Mouse (Mus musculus) mesoderm, embryonic 11.5 days (tissue): ENCODE results near the gene Ccdc24.

Experiments
- DNase-seq: peaks from one replicate; pipeline ENCODE4 v3.0.0-alpha.2; 2012; ENCODE audit warnings: low read depth, low spot score

Gene Ccdc24

DNA sequence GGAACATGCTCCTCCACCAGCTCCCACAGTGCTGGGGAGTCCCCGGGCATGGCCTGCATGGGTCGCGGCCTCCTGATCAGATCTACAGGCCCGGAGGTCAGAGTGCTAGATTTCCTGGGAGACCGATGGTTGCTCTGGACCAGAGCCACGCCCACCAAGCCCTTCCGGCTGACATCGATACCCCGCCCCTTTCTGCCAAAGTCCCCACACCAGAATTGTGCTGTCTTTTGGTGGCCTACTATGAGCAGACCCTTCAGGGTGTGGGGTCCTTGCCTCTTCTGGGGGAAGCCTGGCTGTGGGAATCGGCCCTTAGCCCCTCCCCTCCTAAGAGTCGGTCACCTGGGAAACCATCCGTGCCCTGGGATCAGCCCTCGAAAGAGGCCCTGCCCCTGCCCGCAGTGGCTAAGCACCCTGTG is at the start of gene Ccdc24:
Gene Ccdc24, minus strand, starts transcription at position 87 of the 416 bp plus-strand sequence.
- no peak for DNase-seq

DNA sequence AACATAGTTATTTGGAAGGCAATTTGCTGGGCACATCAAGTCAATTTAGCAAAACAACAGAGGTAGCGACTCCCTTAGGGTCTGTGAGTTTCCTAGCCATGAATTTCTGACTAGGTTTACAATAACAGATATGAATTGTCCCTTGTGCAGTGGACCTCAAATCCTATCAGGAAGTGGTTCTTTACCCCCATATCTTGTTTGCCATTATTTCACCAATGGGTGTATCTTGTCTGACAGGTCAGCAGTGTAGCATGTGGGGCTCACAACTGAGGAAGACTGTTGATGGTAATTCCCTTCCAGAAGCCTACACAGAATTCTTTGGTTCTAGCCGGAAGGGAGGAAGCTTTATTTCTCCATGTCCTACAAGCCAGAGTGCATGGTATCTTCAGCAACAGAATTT is 49.0 kb upstream of the Ccdc24 start:
- DNase-seq: no peak

DNA sequence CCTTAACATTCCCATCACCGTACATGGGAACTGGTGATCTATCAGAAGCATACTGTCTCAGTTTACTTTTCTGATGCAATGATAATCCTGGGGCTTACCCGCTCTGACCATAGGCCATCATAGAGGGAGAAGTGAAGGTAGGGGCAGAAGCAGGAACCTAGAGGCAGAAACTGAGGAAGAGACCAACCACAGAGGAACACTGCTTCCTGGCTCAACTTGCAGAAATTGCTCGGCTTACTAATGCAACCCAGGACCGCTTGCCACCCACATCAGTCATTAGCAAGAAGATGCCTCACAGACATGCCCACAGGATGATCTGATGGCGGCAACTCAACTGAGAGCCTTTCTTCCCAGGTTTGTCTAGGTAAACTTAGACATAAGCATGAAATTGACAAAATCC is 46.4 kb upstream of the Ccdc24 start:
- DNase-seq: no peak

DNA sequence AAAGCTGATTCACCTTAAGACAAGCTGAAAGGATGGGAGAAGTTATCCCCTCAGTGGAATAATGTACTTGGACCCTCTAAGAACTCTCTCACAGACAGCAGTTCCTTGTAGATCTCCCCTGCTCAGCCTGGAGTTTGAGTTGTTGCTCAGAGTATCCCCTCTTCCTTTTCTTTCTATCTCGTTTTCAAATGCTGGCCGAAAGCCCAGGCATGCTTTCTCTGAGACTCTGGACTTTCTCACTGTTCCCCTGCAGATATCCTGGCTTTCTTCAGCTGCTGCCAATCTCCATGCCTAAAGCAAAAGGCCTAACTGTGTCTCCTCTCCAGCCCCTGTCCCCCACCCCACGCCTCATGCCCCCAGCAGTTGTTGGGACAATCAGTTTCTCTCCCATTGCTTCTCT is 45.9 kb upstream of the Ccdc24 start:
- no peak for DNase-seq

DNA sequence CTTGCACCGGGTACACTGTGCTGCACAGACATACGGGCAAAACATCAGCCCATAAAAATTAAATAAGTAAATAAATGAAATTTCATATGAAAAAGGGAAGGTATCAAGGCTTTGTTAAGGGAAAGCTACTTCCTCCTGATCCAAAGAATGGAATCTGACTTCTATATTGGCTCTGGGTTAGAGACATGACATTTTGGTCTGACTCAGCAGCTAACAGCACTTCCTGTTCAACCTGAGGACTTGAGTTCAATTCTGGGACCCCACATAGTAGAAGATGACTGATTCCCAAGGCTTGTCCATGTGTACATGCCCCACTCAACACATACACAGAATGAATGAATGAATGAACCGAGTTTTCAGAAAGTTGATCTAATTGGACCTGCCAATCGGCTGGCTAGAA is 45.5 kb upstream of the Ccdc24 start:
- DNase-seq: no peak

DNA sequence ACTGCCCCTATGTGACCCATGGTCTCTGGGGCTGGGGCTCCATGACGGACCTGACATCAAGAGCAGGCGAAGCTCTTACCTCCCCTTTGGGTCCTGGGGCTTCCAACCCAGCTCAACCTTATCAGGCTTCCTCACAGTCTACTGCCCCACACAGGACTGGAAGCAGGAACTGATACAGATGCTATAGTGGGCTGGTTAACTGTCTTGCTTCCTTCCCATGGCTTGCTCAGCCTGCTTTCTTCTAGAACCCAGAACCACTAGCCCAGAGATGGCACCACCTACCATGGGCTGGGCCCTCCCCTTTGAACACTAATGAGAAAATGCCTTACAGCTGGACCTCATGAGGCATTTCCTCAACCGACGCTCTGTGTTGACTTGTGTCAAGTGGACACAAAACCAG is 45.0 kb upstream of the Ccdc24 start:
- DNase-seq: no peak

DNA sequence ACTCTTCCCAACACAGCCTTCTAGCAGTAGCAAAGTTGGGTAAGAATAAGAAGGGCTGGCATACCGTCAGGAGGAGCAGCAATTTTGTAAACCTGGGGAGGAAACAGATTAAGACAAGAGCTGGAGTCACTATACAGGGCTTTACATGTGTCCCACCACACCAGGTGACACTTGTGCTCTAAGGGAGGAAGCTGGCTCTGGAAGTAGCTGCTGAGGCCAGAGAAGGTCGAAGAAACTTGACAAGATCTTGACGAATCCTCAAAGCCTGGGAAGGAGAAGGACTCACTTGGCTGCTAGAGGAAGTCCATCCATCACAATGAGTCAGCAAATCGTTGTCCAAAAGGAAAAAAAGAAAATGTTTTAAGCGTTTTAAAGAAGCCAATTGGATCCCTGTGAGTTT is 44.0 kb upstream of the Ccdc24 start:
- no peak for DNase-seq

DNA sequence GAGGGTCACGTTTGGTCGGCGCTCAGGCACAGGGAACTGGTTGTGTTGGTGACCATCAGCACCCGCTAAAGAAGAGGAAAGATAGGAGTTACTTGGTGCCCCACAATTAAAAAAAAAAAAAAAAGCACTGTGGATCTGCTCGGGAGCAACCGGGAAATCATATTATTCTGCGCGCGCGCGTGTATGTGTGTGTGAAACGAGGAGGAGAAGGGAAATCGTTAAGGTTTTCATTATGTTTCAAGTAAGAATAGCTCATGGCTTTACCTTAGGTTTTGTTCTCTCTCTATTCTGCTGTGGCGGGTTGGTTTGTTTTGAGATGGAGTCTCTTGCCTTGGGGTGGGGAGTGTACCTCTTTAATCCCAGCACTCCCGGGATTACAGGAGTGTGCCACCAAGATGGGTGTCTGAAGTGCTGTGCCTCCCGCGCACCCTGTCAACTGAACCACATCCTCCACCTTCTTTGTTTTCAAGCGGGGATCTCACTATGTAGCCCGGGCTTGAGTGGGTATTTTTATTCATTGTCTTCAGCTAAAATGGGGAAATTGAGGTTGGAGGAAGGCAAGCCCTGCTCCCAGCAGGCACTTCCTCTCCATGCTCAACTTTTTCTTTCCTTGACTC is 43.2 kb upstream of the Ccdc24 start:
- no peak for DNase-seq

DNA sequence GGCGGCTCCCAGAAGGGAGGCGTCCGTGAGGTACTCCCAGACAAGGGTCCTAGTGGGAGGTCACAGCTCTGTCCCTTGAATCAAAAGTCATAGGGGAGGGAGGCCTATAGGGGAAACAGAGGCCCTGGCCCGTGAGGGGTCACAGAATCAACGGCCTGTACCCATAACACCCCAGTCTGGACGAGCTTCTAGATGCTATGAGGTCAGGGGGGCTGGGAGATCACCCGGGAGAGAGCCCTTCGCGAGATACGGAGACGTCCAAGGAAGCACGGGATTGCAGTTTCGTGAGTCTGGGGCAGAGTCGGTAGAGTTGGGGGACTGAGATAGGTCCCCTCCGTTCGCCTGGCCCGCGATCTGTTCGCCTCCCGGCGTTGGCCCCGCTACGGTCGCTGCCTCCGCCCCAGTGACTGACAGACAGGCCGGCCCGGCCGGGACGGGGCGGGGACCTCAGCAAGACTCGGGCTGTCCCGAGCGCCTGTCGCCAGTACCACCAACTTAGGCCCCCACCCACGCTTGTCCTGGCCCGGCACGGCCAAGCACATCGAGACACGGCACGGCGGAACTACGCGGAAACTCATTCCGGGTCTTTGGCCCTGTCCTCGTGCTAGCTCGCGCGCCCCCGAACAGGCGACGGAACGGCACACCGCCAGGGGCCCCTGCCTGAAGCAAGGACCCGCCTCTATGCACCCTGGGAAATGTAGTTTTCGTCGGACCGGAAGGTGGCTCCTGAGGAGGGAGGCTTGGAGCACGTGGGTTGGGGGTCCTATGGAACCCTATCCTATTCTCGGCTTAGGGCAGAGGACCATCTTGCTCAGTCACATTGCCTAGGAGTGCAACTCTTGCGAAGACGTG is 42.5 kb upstream of the Ccdc24 start, which contains the start of gene Ipo13:
Gene Ipo13, minus strand, starts transcription at position 409 of the 852 bp plus-strand sequence.
- DNase-seq: peak; percentile 95

DNA sequence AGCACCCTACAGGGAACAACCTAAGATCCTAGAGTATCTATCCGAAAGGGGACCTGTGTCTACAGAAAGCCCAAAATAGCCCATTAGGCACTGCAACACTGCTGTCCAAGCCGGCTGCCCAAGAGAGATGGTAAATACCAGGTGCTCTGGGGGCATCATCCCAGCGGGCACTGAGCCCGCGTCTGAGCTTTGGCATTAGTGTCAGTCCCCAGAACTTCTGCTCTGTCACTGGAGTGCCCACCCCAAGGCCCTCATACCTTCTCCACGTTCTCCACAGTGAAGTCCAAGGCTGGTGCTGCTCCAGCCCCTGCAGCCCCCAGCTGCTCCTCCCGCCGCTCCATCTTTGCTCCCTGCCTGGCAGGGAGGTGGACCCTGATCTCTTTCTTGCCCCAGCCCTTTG is 41.7 kb upstream of the Ccdc24 start:
- no peak for DNase-seq

DNA sequence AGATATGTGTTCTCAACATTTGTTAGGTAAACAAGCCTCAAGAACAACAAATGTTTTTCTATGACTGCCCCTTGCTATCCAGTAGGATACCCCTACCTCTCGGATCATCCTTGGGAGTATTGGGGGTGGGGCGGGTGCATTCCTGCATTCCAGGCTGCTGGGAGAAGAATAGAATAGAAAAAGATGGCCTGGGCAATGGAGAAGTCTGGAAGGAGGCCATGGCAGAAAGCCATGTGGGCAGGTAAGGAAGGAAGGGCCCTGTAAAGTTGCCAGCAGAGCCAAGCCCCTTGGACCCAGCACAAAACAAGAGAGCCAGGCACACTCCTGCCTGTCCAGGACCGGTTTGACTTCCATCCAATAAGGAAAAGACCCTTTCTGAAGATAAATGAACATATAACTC is 41.1 kb upstream of the Ccdc24 start:
- no peak for DNase-seq

DNA sequence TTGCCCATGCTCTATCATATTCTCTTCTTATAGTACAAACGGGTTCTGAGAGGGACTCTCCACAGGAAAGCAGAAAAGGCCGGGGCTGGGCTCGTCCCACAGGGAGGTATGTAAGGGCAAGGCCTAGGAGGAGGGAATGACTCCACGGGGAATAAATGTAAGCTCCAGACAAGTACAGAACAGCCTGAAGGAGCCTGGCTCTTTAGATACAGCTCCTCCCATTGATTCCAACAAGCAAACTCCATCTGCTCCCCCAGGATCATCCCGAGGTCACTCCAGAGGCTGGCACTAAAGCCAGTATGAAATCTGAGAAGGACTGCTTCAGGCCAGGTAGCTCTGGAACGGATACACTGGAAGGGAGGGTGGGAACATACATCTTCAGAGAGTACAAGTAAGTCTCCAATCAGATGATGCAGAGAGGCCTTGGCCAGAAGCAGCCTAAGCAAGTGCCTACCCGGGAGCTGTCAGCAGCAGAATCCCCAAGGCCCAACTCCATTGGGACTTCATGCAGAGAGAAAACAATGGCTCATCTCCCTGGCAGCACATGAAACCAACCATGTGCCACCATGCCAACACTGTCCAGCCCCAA is 40.4 kb upstream of the Ccdc24 start:
- no peak for DNase-seq

DNA sequence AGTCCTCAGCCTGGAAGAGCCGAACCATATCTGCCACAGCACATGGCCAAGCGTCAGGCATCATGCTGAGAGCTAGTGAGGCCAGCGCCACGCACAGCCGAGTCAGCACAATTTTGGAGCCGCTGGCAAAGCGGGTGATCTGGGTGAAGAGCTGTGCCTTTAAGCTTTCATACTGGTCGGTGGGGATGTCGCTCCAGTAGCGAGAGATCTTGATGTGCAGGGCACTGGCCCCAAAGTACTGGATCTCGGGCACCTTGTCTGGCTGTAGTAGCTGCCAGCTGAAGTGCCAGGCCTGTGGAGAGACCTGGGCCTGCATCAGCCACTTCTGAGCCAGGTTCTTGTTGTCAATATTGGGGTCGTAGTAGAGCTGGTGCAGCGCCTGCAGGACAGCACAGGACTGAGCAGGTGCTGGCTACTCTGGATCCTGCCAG is 39.8 kb upstream of the Ccdc24 start:
- DNase-seq: no peak

DNA sequence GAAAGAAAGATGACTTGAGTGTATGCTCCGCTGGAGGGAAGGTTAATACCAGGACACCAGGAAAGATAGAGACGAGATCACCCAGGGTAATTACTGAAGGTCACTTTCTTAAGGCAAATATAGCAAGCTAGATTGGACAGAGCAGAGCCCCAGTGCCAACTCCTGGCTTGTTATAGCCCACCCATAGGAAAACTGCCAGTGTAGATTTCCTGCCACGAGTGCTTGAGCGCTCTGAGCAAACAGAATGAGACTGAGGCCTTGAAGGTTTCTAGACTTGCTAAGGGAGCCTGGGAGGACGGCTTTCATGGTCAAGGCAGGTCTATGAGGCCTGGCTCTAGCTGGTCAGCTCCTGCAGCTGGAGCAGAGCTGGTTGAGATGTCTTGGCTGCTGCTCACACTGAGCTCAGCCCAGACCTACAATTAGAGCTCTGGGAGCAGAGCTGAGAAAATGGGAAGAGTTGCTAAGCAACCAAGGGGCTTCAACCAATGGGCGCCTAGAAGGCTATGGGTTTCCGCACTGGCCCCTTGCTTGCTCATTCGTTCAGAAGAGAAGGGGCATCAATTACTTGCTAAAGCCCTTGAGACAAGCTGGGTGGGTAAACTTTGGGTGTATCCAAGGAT is 36.6 kb upstream of the Ccdc24 start:
- DNase-seq: no peak

DNA sequence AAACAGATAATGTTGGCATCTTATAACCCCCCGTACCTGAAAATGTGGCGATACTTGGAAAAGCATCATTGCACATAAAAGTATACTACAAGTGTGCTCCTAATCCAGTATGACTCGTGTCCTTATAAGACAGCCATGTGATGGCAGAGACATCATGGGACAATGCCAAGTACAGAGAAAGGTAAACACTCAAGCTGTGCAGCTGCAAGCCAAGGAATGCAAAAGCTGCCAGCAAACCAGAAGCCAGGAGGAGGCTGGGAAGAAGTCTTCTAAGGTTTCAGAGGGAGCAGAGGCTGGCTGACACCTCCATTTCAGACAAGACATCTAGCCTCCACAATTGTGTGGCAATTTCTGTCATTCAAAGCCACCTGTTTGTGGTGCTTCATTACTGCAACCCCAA is 33.8 kb upstream of the Ccdc24 start:
- no peak for DNase-seq

DNA sequence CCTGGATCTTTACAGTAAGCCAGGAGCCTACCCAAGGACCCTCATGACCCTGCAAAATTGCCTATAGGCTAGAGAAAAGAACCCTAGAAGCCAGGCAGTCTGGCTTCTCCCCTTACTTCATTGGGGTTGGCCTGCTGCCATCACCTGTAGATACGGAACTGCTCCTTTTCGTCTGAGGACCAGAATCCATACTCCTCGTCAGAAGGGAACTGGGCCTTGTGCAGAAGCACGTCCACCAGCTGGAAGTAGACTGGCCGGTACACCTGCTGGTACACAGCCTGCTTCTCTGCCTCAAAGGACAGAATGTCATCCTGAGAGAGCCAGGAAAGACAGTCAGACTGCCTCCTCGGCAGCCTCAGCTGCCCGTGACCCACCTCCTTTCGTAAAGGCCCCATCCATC is 32.4 kb upstream of the Ccdc24 start:
- no peak for DNase-seq

DNA sequence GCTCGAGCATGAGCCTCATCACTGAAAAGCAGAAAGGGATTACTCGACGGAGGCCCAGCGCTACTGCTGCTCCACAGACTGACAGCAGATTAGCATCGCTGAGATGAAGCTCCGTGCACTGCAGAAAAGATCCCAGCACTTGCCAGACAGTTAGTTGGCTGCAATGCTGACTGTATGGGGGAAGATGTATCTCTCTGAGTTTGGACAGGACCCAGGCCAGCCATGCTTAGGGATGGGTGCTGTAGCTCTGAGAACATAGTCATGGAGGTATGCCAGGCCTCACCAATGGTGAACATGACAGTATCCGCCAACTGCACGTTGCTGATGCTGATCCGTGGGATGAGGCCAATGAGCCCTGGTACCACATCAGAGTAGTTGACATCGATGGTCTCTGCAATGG is 31.7 kb upstream of the Ccdc24 start:
- no peak for DNase-seq

DNA sequence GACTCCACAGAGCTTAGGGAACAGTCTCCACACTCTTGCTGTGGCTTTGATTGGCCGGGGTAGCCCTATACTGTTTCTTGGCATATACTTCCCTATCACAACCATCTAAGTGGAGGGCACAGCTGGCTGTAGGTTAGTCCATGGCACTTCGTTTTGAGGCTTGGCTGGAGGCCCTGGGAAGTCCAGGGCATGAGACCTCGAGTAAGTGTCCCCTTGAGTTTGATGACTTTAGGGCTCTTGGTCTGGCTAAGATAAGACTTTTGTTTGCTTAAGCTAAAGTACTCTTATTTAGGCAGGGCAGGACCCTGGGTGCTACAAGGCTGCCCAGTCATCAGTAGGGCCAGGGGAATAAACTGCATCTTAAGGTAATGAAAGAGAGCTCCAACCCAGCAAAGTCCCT is 25.8 kb upstream of the Ccdc24 start:
- DNase-seq: no peak

DNA sequence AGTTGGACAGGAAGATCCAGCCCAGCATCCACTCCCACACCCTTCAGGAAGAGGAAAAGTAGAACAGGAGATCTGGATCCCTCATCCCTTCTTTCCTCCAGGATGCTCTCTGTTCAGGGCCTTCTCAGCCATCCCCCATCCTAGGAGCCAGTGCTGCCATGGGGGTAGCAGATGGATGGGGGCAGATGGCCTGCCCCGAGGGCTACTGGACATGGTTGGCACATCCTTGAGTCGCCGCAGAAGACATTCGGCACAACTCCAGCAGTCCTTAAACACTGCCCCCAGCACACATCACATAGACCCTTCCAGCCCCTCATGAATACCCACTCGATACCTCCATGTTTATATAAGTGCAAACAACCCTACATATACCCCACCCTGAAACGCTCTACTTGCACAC is 23.7 kb upstream of the Ccdc24 start:
- DNase-seq: no peak

DNA sequence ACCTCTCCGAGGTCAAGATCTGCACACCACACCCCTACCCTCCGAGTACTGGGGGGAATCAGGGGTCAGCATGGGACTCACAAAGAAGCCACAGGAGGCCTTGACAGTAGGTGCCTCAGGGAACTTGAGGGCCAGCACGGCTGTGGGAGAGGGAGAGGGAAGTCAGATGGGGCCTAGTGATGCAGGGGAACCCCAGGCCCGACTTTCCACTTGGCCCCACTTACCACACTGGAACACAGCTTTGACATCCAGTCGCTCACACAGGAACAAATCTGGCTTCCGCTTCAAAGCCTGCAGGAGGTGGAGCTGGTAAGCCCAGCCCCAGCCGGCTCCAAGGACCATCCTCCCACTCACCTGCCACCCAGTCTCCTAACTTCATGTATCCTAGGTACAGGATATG is 23.0 kb upstream of the Ccdc24 start:
- DNase-seq: no peak

DNA sequence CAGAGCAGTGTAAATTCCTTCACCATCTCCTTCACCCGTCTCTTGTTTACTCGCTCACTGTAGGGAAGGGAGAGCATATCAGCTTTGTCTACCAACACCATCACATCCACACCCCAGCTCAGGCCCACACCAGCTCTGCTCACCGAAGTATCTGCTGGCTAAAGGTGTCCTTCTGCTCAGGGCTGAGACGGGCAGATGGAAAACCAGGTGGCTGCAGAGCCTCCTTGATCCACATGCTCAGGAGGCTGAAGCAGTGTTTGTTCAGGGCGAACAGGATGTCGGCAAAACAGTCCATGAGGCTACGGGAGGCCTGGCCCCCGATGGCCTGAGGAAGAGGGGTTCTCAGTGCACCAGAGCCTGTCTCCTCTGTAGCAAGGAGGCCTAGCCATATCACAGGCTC is 22.2 kb upstream of the Ccdc24 start:
- no peak for DNase-seq

DNA sequence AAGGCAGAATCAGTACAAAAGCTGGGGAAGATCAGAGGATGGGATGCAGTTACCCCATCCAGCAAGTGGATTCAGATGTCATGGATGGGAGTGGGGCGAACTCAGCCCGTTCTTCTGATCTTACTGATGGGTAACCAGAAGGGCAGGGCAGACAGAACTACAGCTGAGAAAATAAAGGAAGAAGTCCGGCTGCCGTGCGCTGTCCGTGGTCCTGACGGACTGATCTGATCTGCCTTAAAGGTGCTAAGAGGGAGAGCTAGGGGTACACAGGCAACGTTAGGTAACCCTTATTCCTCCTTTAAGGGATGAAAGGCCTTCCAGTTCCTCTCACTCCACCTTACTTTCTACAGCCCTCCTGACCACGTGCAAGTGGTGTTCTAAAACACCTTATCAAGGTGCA is 21.0 kb upstream of the Ccdc24 start:
- peak; percentile 71 for DNase-seq
